Mouse (Mus musculus) CH12.LX (cell line): ENCODE measurements around the gene Hist1h3g. TPM values are rescaled to one million over a fixed set of nuclear protein-coding genes. Genes with fewer than 3 reads are reported as not detected.
"Not testable (repeated sequence)": the region's sequence is repeated elsewhere in the genome, so short reads cannot be mapped to it uniquely, and the experiment has no call there.

Experiments used
- DNase-seq: peaks from one replicate; pipeline ENCODE4 v3.0.0-alpha.2; 2013; ENCODE audit errors: extremely low read depth
- H3K27ac ChIP-seq: 2 replicates; pipeline ENCODE4 v1.5.1; 2012; ENCODE audit warnings: low read depth, mild to moderate bottlenecking, control low read depth, moderate library complexity; ENCODE audit not compliant: insufficient read depth
- H3K27me3 ChIP-seq: replicated peaks from 2 replicates; pipeline ENCODE3; 2012; ENCODE audit warnings: inconsistent platforms
- H3K36me3 ChIP-seq, 2 experiments: replicated peaks in 1 of 2; 2 replicates each; pipeline versions ENCODE3 to v1.6.1; 2012; ENCODE audit warnings: inconsistent platforms in 1 of 2, low read length in 1 of 2, mild to moderate bottlenecking in 1 of 2, mixed read lengths in 1 of 2, moderate library complexity in 1 of 2; ENCODE audit not compliant: control insufficient read depth in 1 of 2, insufficient read depth in 1 of 2
- H3K4me1 ChIP-seq, 2 experiments: 2 replicates each; pipeline ENCODE4 v1.6.1; 2012; ENCODE audit warnings: inconsistent platforms in 1 of 2, moderate library complexity in 1 of 2; ENCODE audit not compliant: insufficient read depth in 2 of 2, control insufficient read depth in 1 of 2
- H3K4me2 ChIP-seq: 2 replicates; pipeline ENCODE4 v1.6.1; 2012; ENCODE audit warnings: low read depth, mild to moderate bottlenecking, control low read depth; ENCODE audit not compliant: poor library complexity, insufficient read depth, severe bottlenecking
- H3K4me3 ChIP-seq, 3 experiments: fragments of 150-350 bp in 1 of 3; sonication (generic) in 1 of 3; replicated peaks in 1 of 3; 2 replicates each; pipeline versions ENCODE3 to v1.5.1; 2011 to 2012; ENCODE audit warnings: low read depth in 2 of 3, low read length in 2 of 3, mild to moderate bottlenecking in 2 of 3, moderate library complexity in 2 of 3, control low read depth in 1 of 3, improper control_type of control experiment in 1 of 3, inconsistent platforms in 1 of 3, mixed read lengths in 1 of 3; ENCODE audit not compliant: poor library complexity in 1 of 3
- H3K79me2 ChIP-seq: replicated peaks from 2 replicates; pipeline ENCODE4 v1.6.1; 2012; ENCODE audit warnings: mild to moderate bottlenecking, moderate library complexity; ENCODE audit not compliant: control insufficient read depth, poor library complexity, insufficient read depth, severe bottlenecking; ENCODE audit errors: extremely low read depth
- H3K9ac ChIP-seq: 2 replicates; pipeline ENCODE4 v1.6.1; 2012; ENCODE audit warnings: low read depth, mild to moderate bottlenecking, control low read depth, moderate library complexity; ENCODE audit not compliant: insufficient read depth
- H3K9me3 ChIP-seq: replicated peaks from 2 replicates; pipeline ENCODE3; 2012; ENCODE audit warnings: low read length, inconsistent platforms, mixed read lengths
- BHLHE40 ChIP-seq: IDR thresholded peaks from 2 replicates; pipeline ENCODE4 v1.6.1; 2011; ENCODE audit warnings: mild to moderate bottlenecking, low read depth, low read length, improper control_type of control experiment
- CHD1 ChIP-seq: IDR thresholded peaks from 2 replicates; pipeline ENCODE4 v1.6.1; 2012; ENCODE audit warnings: low read depth, low read length, improper control_type of control experiment, inconsistent platforms
- CHD2 ChIP-seq: IDR thresholded peaks from 2 replicates; pipeline ENCODE4 v1.6.1; 2011; ENCODE audit warnings: low read length, improper control_type of control experiment
- E2F4 ChIP-seq: IDR thresholded peaks from 2 replicates; pipeline ENCODE4 v1.6.1; 2011; ENCODE audit warnings: low read depth, low read length, improper control_type of control experiment; ENCODE audit not compliant: insufficient replicate concordance
- EP300 ChIP-seq: IDR thresholded peaks from 2 replicates; pipeline ENCODE4 v1.6.1; 2011; ENCODE audit warnings: low read length, improper control_type of control experiment
- GABPA ChIP-seq: IDR thresholded peaks from 2 replicates; pipeline ENCODE4 v1.6.1; 2012; ENCODE audit warnings: low read depth, low read length, improper control_type of control experiment, inconsistent platforms; ENCODE audit not compliant: insufficient replicate concordance
- HCFC1 ChIP-seq: IDR thresholded peaks from 2 replicates; pipeline ENCODE4 v1.6.1; 2012; ENCODE audit warnings: low read depth, mild to moderate bottlenecking, inconsistent platforms, low read length, improper control_type of control experiment
- JUN ChIP-seq: IDR thresholded peaks from 2 replicates; pipeline ENCODE4 v1.6.1; 2011; ENCODE audit warnings: low read depth, mild to moderate bottlenecking, low read length, improper control_type of control experiment, moderate library complexity; ENCODE audit not compliant: insufficient read depth
- JUND ChIP-seq: conservative IDR thresholded peaks from 2 replicates; pipeline ENCODE4 v1.6.1; 2011; ENCODE audit warnings: low read depth, low read length, improper control_type of control experiment
- KAT2A ChIP-seq: IDR thresholded peaks from 2 replicates; pipeline ENCODE4 v1.6.1; 2012; ENCODE audit warnings: low read length, improper control_type of control experiment, inconsistent platforms; ENCODE audit not compliant: insufficient replicate concordance
- MAZ ChIP-seq: IDR thresholded peaks from 2 replicates; pipeline ENCODE4 v1.6.1; 2012; ENCODE audit warnings: low read depth, mild to moderate bottlenecking, inconsistent platforms, low read length, improper control_type of control experiment, moderate library complexity
- MEF2A ChIP-seq: IDR thresholded peaks from 2 replicates; pipeline ENCODE4 v1.6.1; 2014; ENCODE audit warnings: low read depth, mild to moderate bottlenecking, inconsistent platforms, low read length, improper control_type of control experiment, borderline replicate concordance
- MYC ChIP-seq: IDR thresholded peaks from 2 replicates; pipeline ENCODE4 v1.6.1; 2011; ENCODE audit warnings: low read depth, mild to moderate bottlenecking, improper control_type of control experiment, low read length
- NELFE ChIP-seq: IDR thresholded peaks from 2 replicates; pipeline ENCODE4 v1.6.1; 2011; ENCODE audit warnings: low read depth, low read length, improper control_type of control experiment
- NRF1 ChIP-seq: IDR thresholded peaks from 2 replicates; pipeline ENCODE4 v1.6.1; 2014; ENCODE audit warnings: low read depth, mild to moderate bottlenecking, inconsistent platforms, low read length, improper control_type of control experiment, moderate library complexity
- PAX5 ChIP-seq: IDR thresholded peaks from 2 replicates; pipeline ENCODE4 v1.6.1; 2012; ENCODE audit warnings: low read length, inconsistent platforms, mixed read lengths
- POLR2A ChIP-seq: IDR thresholded peaks from 2 replicates; pipeline ENCODE4 v1.6.1; 2011; ENCODE audit warnings: low read depth, mild to moderate bottlenecking, improper control_type of control experiment, low read length
- POLR2AphosphoS2 ChIP-seq: IDR thresholded peaks from 2 replicates; pipeline ENCODE4 v1.6.1; 2011; ENCODE audit warnings: low read depth, low read length, improper control_type of control experiment
- RCOR1 ChIP-seq: conservative IDR thresholded peaks from 2 replicates; pipeline ENCODE4 v1.6.1; 2012; ENCODE audit warnings: low read depth, mild to moderate bottlenecking, inconsistent platforms, low read length, improper control_type of control experiment
- SIN3A ChIP-seq: IDR thresholded peaks from 2 replicates; pipeline ENCODE4 v1.6.1; 2012; ENCODE audit warnings: low read length, improper control_type of control experiment, inconsistent platforms
- TBP ChIP-seq: conservative IDR thresholded peaks from 2 replicates; pipeline ENCODE4 v1.6.1; 2011; ENCODE audit warnings: low read depth, low read length, improper control_type of control experiment
- TCF12 ChIP-seq: IDR thresholded peaks from 2 replicates; pipeline ENCODE4 v1.6.1; 2014; ENCODE audit warnings: low read depth, mild to moderate bottlenecking, inconsistent platforms, low read length, improper control_type of control experiment
- UBTF ChIP-seq: IDR thresholded peaks from 2 replicates; pipeline ENCODE4 v1.6.1; 2012; ENCODE audit warnings: low read depth, mild to moderate bottlenecking, inconsistent platforms, low read length, improper control_type of control experiment, moderate library complexity
- USF1 ChIP-seq: IDR thresholded peaks from 2 replicates; pipeline ENCODE4 v1.6.1; 2014; ENCODE audit warnings: low read depth, mild to moderate bottlenecking, inconsistent platforms, low read length, improper control_type of control experiment
- USF2 ChIP-seq: conservative IDR thresholded peaks from 2 replicates; pipeline ENCODE4 v1.6.1; 2011; ENCODE audit warnings: low read depth, low read length, improper control_type of control experiment
- ZKSCAN1 ChIP-seq: IDR thresholded peaks from 2 replicates; pipeline ENCODE4 v1.6.1; 2012; ENCODE audit warnings: low read depth, inconsistent platforms, low read length, improper control_type of control experiment, borderline replicate concordance
- ZMIZ1 ChIP-seq: IDR thresholded peaks from 2 replicates; pipeline ENCODE4 v1.6.1; 2012; ENCODE audit warnings: low read depth, mild to moderate bottlenecking, inconsistent platforms, low read length, improper control_type of control experiment
- ZNF384 ChIP-seq: IDR thresholded peaks from 2 replicates; pipeline ENCODE4 v1.6.1; 2012; ENCODE audit warnings: low read depth, low read length, improper control_type of control experiment, inconsistent platforms
- dilution Hi-C: fragments of 300-500 bp; cut with MboI; formaldehyde crosslinking; loops from 2 replicates; pipeline ENCODE4 v1.14.3; 2020; ENCODE audit warnings: low sequenced_read_pairs; ENCODE audit not compliant: extremely low pct_unique_long_range_greater_than_20kb, extremely low pct_ligation_motif_present
- in situ Hi-C: fragments of 300-500 bp; cut with MboI; formaldehyde crosslinking; loops from 3 replicates; pipeline ENCODE4 v1.14.3; 2019; ENCODE audit warnings: low sequenced_read_pairs, low pct_ligation_motif_present, low pct_unique_long_range_greater_than_20kb, mixed read lengths
- polyA plus RNA-seq: library from polyadenylated mRNA; unstranded; fragments of >175 nt; gene quantifications from 2 replicates; pipeline ENCODE4 v1.2.1, GENCODE M21; 2012; ENCODE audit warnings: low read depth; ENCODE audit not compliant: insufficient read length
- total RNA-seq, 2 experiments: library from RNA; depleted of rRNA; stranded (reverse); fragments of 300-350 nt in 1 of 2; fragments of >200 nt in 1 of 2; gene quantifications; 2 replicates each; pipeline ENCODE4 v1.2.3; 2012 to 2014

The Hist1h3g gene
- total and polyA plus RNA-seq, 3 experiments: 3.4 to 608 (median 75.3) TPM

- in situ Hi-C loops: loop anchor here (25.0 kb wide), 1 partner anchor 1833 kb away; the partner anchor contains the start of gene Hist1h4j
- peak overlapping the region; percentile 82 for H3K4me2 ChIP-seq
- peak overlapping the region; percentile 76 for H3K9ac ChIP-seq
- H3K4me1 ChIP-seq, H3K36me3 ChIP-seq, H3K79me2 ChIP-seq, H3K9me3 ChIP-seq, H3K27me3 ChIP-seq, dilution Hi-C loops: not testable (repeated sequence)
- DNase-seq: peak; percentile 54
- H3K27ac ChIP-seq: peak overlapping the region; percentile 97
- TF ChIP-seq ZMIZ1 (peak; percentile 77), RCOR1 (0 out of 2 replicates have a peak, but pooled peaks have one; percentile 36), POLR2A (peak; percentile 72), CHD1 (peak; percentile 84; the same call in 1 of the 2 replicates), POLR2AphosphoS2 (peak; percentile 98), CHD2 (0 out of 2 replicates have a peak, but pooled peaks have one; percentile 2)
- H3K4me3 ChIP-seq: peak overlapping the region in 1 of 3 experiments; percentile 49
Observed at GRCm38 (mm10) chr13:23570261-23571021, 35.2 kb downstream of the Hist1h3g start.

GRCm38 (mm10) chr13:23571022-23571503 lies 35.8 kb downstream of the Hist1h3g start, which contains the start of the genes Hist1h2ae and Hist1h2bg:
Hist1h2ae (minus strand) TSS chr13:23571220.
Hist1h2bg (plus strand) TSS chr13:23571396.
- Histone ChIP-seq H3K4me2 (peak within 1 kb of the TSS; percentile 82), H3K27me3 (no peaks in the 10 kb centered on the region), H3K9me3 (no peaks in the 10 kb centered on the region), H3K36me3 (no peaks in the 10 kb centered on the region), H3K4me1 (peaks cover 0 to 4% of the 10 kb centered on the region in 2 experiments; a peak in 1 of 4 replicates), H3K9ac (peak within 1 kb of the TSS; percentile 91), H3K4me3 (peak within 1 kb of the TSS; percentile 34 to 66 (median 36)), H3K27ac (peak within 1 kb of the TSS; percentile 98), H3K79me2 (no peaks in the 10 kb centered on the region)
- DNase-seq: peak; percentile 95
- in situ Hi-C loops (loop anchor here (25.0 kb wide), 1 partner anchor 1834 kb away; the partner anchor contains the start of gene Hist1h4j), dilution Hi-C loops (no loop called here)
- TF ChIP-seq USF2 (no peak), POLR2AphosphoS2 (no peak), E2F4 (0 out of 2 replicates have a peak, but pooled peaks have one; percentile 62), CHD2 (peak; percentile 94), MYC (no peak), KAT2A (no peak), BHLHE40 (no peak), ZKSCAN1 (no peak), UBTF (no peak), GABPA (no peak), NRF1 (no peak; the same call in 1 of the 2 replicates), JUND (peak; percentile 74; the same call in 1 of the 2 replicates), MEF2A (peak; percentile 76; the same call in 1 of the 2 replicates), MAZ (no peak), CHD1 (no peak; the same call in none of the 2 replicates), RCOR1 (peak; percentile 52), USF1 (no peak), ZNF384 (no peak), NELFE (peak; percentile 65; the same call in 1 of the 2 replicates), TCF12 (peak; percentile 96), SIN3A (no peak; the same call in none of the 2 replicates), TBP (peak; percentile 99), JUN (peak; percentile 49; the same call in 1 of the 2 replicates), PAX5 (no peak), HCFC1 (peak; percentile 71), EP300 (no peak), ZMIZ1 (peak; percentile 97)
